Mouse (Mus musculus) B cell, adult 2 months (primary cell): ENCODE measurements at regions not wholly inside any gene's neighbourhood (a gene's known extent, or its start where the extent isn't known, plus 50 kb on each side); places are given as distances from the start of the nearest gene placed in this dataset.

Experiments
- DNase-seq, 2 experiments: peaks; one replicate each; pipeline ENCODE4 v3.0.0; 2022

- no peak for DNase-seq
Measured at GRCm38 (mm10) chr5:67155582-67155981, 56.5 kb upstream of the Phox2b start.

GRCm38 (mm10) chr5:67156911-67157310 lies 57.8 kb upstream of the Phox2b start:
- DNase-seq, result no peak

DNA sequence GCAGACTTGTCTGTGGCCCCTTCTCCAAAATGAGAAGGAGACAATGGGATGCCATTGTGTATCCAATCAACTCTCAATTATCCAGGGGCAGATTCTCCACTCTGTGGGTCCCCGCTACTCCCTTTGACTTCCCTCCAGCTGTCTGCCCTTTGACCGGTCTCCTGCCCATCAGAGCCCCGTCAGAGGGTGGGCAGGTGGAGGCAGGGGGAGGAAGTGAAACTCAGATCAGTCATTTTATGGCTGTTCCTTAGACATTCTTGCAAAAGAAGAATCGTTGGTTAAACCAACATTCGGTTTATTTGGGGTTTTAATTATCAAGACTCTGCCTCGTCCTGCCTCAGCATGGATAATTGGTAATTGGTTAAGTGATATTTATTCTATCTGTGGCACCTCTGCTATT lies 77.7 kb upstream of the Phox2b start:
- DNase-seq, result peak; percentile 1 to 16

DNA sequence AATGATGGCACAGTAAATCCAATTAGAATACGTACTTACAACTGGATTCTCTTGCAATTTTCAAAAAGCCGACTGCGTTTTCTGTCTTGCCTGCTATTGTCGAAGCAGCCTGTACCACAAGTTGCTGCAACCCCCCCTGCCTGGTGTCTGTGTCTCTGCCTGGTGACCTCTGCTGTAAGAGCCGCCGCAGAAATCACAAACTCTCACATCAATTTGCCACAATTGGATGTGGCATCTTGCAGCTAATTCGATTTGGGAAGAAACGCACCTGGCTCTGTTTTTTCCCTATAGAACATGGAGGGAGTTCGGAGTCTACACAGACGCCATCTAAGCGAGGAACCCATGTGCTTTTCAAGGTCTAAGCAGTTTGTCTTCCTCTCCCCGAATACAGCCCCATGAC lies 80.1 kb upstream of the Phox2b start:
- DNase-seq, result no peak

- no peak for DNase-seq
Measured at GRCm38 (mm10) chr5:67189376-67189901, 70.9 kb upstream of the Tmem33 start.

DNA sequence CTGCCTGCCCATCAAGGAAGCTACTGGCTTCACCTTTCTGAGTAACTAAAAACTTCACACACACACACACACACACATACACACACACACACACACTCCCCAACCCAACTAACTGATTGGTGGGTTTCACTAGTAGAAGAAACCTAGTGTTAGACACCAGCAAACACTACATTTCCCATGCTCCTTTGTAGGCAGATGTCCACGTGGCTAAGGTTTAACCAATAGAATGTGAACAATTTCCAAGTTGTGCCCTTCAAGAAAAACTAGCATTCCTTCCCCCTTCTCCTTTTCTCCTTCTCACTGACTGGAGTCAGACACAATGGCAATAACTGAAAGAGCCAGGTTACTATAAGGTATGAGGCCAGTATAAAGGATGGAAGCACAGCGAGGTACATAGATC lies 66.3 kb upstream of the Tmem33 start:
- no peak for DNase-seq

DNA sequence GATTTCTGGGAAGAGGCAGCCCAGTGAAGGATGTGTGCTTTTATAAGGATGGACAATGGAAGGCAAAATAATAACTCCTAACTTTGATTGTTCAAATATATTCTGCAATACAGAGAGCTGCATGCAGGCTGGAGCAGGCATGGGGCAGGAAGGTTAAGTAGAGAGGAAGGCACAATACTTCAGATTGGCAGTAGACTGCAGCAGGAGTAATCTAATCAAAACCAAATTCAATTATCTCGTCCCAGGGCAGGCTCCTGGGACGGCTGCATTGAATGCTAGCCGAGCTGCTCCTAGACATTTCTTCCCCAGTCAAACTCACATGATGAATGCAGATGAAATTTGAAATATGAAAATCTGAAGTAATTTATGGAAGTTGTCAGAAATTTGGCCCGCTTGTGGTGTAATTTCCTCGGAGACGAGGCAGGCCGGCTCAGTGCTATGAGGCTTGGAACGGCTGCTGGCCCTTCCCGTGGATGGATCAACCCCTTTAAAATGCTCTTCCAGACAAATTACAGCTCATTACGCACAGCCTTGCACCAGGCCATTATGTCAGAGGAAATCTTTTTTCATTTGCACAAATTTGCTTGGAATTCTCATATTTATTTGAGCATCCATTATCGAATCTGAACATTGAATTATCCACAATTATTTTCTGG lies 55.2 kb upstream of the Tmem33 start:
- DNase-seq, result no peak
